Mouse (Mus musculus) forebrain, embryonic 10.5 days (tissue): ENCODE measurements at regions not wholly inside any gene's neighbourhood (a gene's known extent, or its start where the extent isn't known, plus 50 kb on each side); places are given as distances from the start of the nearest gene placed in this dataset.

Experiments used
- DNase-seq: peaks from one replicate; pipeline ENCODE4 v3.0.0-alpha.2; 2017; ENCODE audit warnings: low spot score; ENCODE audit errors: extremely low spot score
- H3K27ac ChIP-seq: fragments of 300-500 bp; sonication (generic); 2 replicates; pipeline ENCODE4 v1.5.1; 2016; ENCODE audit warnings: mild to moderate bottlenecking
- H3K27me3 ChIP-seq: fragments of 300-500 bp; sonication (generic); 2 replicates; pipeline ENCODE4 v1.6.1; 2016; ENCODE audit warnings: mild to moderate bottlenecking; ENCODE audit not compliant: poor library complexity, severe bottlenecking
- H3K36me3 ChIP-seq: fragments of 300-500 bp; sonication (generic); replicated peaks from 2 replicates; pipeline ENCODE4 v1.6.1; 2016; ENCODE audit warnings: mild to moderate bottlenecking, moderate library complexity
- H3K4me1 ChIP-seq: fragments of 300-500 bp; sonication (generic); 2 replicates; pipeline ENCODE4 v1.6.1; 2016
- H3K4me3 ChIP-seq: fragments of 300-500 bp; sonication (generic); 2 replicates; pipeline ENCODE4 v1.5.1; 2016; ENCODE audit warnings: mild to moderate bottlenecking, moderate library complexity
- H3K9me3 ChIP-seq: fragments of 300-500 bp; sonication (generic); 2 replicates; pipeline ENCODE4 v1.6.1; 2016; ENCODE audit warnings: mild to moderate bottlenecking, moderate library complexity
- WGBS: fragments of 180-500 bp; shearing (Covaris S2); methylation state at CpG from one replicate; pipeline ENCODE4 v1.1.7; 2016; 5-methylcytosine and 5-hydroxymethylcytosine counted together

GRCm38 (mm10) chr11:56116553-56117232 is 75.9 kb upstream of the Nmur2 start:
- DNase-seq: peak; percentile 24
- Histone ChIP-seq H3K9me3 (no peaks in the 10 kb centered on the region), H3K27me3 (no peaks in the 10 kb centered on the region), H3K27ac (no peak overlapping the region), H3K4me3 (no peak overlapping the region), H3K4me1 (no peaks in the 10 kb centered on the region), H3K36me3 (no peaks in the 10 kb centered on the region)
- WGBS: 54% methylated on average over 12 of the region's 12 CpGs

- 21% methylated on average over 3 of the region's 3 CpGs for WGBS
- H3K27me3 ChIP-seq: no peaks in the 10 kb centered on the region
These were observed 67.1 kb upstream of the Nmur2 start for GRCm38 (mm10) chr11:56107929-56108328.

GRCm38 (mm10) chr11:56105632-56106031 is 64.8 kb upstream of the Nmur2 start:
- Histone ChIP-seq H3K27me3 (no peaks in the 10 kb centered on the region), H3K27ac (no peak overlapping the region), H3K36me3 (no peaks in the 10 kb centered on the region), H3K9me3 (no peaks in the 10 kb centered on the region), H3K4me1 (peaks cover 9% of the 10 kb centered on the region; the same call in 1 of the 2 replicates), H3K4me3 (no peak overlapping the region)
- 48% methylated on average over 4 of the region's 4 CpGs for WGBS
- DNase-seq: peak; percentile 32

More at GRCm38 (mm10) chr11:56107929-56108328, 67.1 kb upstream of the Nmur2 start:
- H3K36me3 ChIP-seq: no peaks in the 10 kb centered on the region
- H3K4me3 ChIP-seq: no peak overlapping the region
- peaks cover 9% of the 10 kb centered on the region; the same call in 1 of the 2 replicates for H3K4me1 ChIP-seq
- peak; percentile 73 for DNase-seq
- H3K27ac ChIP-seq: no peak overlapping the region
- no peaks in the 10 kb centered on the region for H3K9me3 ChIP-seq

- H3K36me3 ChIP-seq: no peaks in the 10 kb centered on the region
- WGBS: 34% methylated on average over 2 of the region's 2 CpGs
- DNase-seq: no peak
These were observed 52.1 kb upstream of the Nmur2 start for GRCm38 (mm10) chr11:56092891-56093290.

More at GRCm38 (mm10) chr11:56092891-56093290, 52.1 kb upstream of the Nmur2 start:
- Histone ChIP-seq H3K4me3 (no peak overlapping the region), H3K27ac (no peak overlapping the region), H3K4me1 (no peaks in the 10 kb centered on the region), H3K27me3 (no peaks in the 10 kb centered on the region), H3K9me3 (no peaks in the 10 kb centered on the region)
